Mouse (Mus musculus) spleen, adult 2 months (tissue): ENCODE data around the gene Megf8.

Experiments
- CTCF ChIP-seq: fragments of 200-500 bp; IDR thresholded peaks from 2 replicates; pipeline ENCODE4 v1.5.1; 2011; ENCODE audit warnings: mild to moderate bottlenecking, inconsistent platforms; ENCODE audit not compliant: insufficient read depth, insufficient read length, insufficient replicate concordance; ENCODE audit errors: extremely low read depth
- POLR2A ChIP-seq: fragments of 200-500 bp; IDR thresholded peaks from 2 replicates; pipeline ENCODE4 v1.6.1; 2011; ENCODE audit warnings: low read depth, low read length, inconsistent platforms

- TF ChIP-seq CTCF (no peak), POLR2A (no peak)
Measured at GRCm38 (mm10) chr7:25294495-25294894, 22.5 kb upstream of the Megf8 start.
